Mouse (Mus musculus): ENCODE data around the gene Cbs.

Gene Cbs

DNA sequence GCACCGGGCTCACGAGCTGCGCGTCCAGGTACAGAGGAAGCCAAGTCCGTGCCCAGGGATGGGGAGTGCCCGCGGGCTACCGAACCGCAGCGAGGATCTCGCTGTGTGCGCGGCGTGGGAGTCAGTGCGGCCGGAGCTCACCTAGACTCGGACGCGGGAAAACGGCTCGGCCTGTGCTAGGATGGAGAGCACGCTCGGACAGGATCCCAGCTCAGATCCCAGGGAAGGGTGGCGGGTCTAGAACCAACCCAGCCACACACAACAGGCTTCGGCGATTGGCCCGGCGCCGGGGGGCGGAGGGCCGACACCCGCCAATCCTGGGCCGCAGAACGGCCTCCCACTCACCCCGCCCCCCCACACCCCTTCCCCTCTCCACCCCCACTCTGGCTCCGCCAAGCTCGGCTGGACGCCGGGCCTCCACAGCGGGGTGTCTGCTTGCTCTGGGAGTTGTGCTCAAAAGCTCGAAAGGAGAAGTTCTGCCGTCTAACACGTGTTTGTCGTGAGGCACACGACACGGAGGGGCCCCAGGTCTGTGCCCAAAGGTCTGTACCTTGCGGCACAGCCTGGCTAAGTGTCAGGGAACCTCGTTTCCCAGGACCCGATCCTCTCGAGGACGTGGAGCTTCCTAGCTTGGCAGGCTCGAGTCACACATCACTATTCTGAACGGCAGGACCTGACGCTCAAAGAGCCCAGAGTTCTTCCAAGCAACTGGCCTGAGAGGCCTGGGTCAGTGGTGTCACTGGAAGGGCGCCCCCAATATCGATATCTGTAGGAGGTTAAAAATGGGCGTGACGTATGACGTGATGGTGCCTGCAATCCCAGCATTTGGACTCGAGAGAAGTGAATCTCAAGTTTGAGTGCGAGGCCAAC lies at the start of gene Cbs:
Gene Cbs, minus strand, starts transcription at position 297 of the 870 bp plus-strand sequence.
- DNase-seq (ENCODE audit: low read depth, low spot score): no peak

GRCm38 (mm10) chr17:31686225-31686564 lies 49.2 kb upstream of the Cbs start:
- DNase-seq (ENCODE audit: low read depth, low spot score): no peak

DNA sequence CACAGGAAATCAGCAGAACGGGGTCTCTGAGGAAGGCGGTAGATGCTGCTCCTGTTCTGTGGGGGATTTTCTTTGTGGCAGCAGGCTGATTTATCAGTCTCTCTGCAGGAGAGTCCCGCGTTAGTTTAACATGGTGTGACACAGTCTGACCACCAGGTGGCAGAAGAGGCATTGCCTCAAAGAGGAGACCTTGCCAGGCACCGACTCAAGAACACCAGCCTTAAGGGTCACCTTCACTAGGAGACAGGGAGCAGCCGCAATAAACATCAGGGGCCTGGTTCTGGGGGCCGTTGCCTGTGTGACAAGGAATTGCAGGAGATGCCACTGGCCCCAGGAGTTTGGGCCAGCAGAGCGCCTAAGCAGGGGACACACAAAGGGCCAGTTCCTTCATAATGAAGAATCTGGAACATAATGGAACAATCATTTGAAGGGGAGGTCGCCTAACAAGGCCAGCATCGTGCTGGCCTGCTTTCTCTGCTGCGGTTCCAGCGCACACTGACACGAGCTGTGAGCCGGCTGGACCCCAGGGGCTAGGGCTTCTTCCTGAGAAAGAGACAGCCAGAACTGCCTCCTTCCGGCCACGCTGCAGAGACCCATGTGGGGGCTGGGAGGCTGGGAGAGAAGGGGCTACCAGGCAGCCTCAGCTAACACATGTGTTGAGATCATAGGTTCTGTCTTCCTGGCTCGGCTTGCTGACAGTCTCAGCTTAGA lies 48.6 kb upstream of the Cbs start:
- peak; percentile 66 for DNase-seq (ENCODE audit: low read depth, low spot score)

GRCm38 (mm10) chr17:31680450-31680849 lies 43.4 kb upstream of the Cbs start:
- no peak for DNase-seq (ENCODE audit: low read depth, low spot score)

- no peak for DNase-seq (ENCODE audit: low read depth, low spot score)
Measured at GRCm38 (mm10) chr17:31677507-31677906, 40.5 kb upstream of the Cbs start, which contains the start of gene Cryaa. TSS of gene Cryaa (plus strand) at chr17:31677807.

DNA sequence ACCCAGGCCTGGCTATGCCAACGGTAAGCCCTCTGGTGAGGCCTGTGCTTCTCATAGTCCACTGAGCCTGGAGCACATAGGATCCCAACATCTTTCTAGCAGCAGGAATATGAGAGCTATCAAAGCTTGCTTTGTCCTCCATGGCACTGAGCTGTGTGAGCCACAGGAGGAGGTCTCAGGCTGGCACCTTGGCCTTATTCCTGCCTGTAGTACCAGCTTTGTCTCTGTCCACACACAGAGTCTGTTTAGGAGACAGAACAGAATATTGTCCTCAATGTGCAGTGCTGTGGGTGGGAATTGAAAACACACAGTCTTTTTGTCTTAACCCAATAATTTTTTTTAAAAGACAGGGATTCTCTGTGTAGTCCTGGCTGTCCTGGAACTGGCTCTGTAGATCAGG lies 37.4 kb upstream of the Cbs start:
- DNase-seq (ENCODE audit: low read depth, low spot score): no peak

- no peak for DNase-seq (ENCODE audit: low read depth, low spot score)
Measured at GRCm38 (mm10) chr17:31672279-31672678, 35.2 kb upstream of the Cbs start.

DNA sequence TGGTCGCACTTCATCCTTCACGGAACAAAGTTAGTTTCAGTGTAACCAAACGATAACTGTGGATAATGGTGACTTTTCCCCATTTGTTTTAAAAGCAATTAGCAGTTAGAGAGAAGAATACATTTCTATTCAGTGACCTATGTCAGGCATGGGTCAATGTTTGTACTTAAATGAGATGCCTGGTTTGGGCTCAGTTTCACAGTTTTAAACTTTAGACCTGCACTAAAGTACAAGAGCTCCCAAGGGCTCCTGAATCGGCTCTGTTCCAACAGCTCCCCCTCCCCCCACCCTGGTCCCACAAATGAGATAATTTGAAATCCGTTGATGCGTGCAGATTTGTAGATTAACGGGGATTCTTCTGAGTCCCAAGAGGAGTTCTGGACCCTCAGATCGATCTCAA lies 34.7 kb upstream of the Cbs start:
- DNase-seq (ENCODE audit: low read depth, low spot score): no peak

GRCm38 (mm10) chr17:31670163-31670562 lies 33.1 kb upstream of the Cbs start:
- DNase-seq (ENCODE audit: low read depth, low spot score): no peak

DNA sequence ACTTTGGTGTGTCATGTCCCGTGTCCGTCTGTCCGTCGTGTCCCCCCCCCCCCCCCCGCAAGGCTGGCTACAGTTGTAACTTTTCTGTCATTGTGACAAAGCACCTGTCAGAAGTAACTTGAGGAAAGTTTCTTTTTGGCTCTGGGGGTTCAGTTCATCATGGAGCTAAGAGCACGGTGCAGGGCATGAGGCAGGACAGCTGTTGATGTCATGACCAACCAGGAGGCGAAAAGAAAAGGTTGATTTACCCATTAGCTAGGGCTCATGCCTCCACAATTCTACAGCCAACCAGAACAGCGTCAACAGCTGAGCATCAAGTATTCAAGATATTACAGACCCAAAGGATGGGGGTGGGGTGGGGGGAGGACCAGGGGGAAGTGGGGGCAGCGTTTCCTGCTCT lies 31.3 kb upstream of the Cbs start:
- no peak for DNase-seq (ENCODE audit: low read depth, low spot score)

DNA sequence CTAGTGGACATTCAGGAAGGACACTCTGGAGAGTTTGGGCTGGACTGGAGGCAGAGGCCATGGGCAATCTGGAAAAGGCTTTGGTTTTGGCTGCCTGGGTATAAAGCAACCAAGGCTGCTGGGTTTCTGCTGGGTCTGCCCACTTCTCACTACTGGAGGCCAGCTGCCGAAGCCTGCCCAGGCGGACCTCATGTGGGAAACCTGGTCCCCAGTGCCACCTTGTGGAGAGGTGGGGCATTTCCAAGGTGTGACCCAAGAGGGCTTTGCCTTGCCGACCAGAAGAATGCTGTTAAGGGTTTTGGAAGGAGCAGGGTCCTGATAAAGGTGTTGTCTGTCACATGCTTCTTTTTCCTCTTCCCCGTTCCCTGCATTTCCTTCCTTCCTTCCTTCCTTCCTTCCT lies 27.7 kb upstream of the Cbs start:
- peak; percentile 51 for DNase-seq (ENCODE audit: low read depth, low spot score)

GRCm38 (mm10) chr17:31662855-31663254 lies 25.8 kb upstream of the Cbs start:
- no peak for DNase-seq (ENCODE audit: low read depth, low spot score)

DNA sequence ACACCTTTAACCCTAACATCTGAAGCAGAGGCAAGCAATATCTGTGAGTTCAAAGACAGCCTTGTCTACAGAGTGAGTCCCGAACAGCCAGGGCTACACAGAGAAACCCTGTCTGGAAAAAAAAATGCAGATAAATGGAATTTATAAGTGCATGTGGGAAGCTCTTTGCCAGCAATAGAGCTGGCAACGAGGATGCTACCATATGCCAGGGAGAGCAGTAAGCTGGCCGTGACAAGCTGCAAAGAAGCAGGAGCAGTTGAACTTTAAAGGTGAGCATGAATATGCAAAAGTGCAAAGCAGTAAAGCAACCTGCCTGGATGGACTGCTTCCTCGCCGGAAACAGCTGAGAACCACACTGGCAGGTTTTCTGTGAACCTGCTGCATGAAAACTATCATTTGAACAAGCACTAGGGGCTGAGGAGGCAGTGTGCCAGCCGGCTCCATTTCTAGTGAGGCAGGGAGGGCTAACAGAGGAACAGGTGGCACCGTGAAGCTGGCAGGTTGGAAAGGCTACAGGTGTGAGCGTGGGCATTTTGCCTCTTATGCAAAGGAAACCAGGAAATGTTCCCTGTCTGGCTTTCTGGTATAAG lies 23.7 kb upstream of the Cbs start:
- no peak for DNase-seq (ENCODE audit: low read depth, low spot score)

GRCm38 (mm10) chr17:31658468-31659185 lies 21.6 kb upstream of the Cbs start, which contains the start of gene U2af1:
TSS of gene U2af1 (minus strand) at chr17:31658892.
- peak; percentile 96 for DNase-seq (ENCODE audit: low read depth, low spot score)

DNA sequence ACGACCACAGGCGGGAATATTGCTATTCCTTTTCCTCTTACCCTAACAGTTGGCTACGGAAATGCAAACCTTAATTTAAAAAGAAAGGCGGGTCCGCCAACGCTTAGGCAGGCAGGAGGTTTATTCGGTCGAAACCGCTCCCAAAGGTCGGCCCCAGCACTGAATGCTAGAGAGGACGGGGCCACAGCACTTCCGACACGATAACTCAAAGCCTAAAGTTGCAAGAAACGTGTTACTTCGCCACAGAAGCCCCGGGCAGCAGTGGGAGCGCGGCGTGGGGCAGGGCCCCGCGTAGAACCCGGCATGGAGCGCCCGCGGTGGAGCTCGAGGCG lies 21.1 kb upstream of the Cbs start:
- no peak for DNase-seq (ENCODE audit: low read depth, low spot score)

DNA sequence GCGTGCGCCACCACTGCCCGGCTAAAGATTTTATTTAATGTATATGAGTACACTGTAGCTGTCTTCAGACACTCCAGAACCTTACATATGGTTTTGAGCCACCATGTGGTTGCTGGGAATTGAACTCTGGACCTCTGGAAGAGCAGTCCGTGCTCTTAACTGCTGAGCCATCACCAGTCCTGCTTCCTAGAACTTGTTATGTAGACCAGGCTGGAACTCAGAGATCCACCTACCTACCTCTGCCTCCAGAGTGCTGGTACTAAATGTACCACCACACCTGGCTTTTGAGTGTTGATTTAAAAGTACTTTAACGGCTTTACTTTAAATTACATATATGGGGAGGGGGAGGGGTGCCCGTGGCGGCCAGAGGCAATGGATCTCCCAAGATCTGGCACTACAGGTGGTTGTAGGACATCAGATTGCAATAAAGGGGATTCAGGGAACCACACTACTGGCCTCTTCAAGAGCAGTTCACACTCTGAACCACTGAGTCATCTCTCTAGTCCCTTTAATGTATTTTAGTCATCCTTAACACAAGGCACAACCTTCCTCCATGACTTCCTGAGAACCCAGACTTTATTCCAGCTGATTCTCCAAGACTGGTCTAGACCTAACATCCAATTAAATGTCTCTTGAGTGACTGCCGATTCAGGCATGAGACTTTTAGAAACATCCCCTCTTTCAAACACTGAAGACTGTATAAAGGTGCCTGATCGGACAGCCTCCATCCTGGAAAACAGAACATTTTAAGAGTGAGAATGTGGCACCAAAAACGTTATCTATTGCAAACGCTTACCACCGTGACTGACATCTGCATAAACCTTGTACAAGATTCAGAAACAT lies 20.3 kb upstream of the Cbs start:
- no peak for DNase-seq (ENCODE audit: low read depth, low spot score)

DNA sequence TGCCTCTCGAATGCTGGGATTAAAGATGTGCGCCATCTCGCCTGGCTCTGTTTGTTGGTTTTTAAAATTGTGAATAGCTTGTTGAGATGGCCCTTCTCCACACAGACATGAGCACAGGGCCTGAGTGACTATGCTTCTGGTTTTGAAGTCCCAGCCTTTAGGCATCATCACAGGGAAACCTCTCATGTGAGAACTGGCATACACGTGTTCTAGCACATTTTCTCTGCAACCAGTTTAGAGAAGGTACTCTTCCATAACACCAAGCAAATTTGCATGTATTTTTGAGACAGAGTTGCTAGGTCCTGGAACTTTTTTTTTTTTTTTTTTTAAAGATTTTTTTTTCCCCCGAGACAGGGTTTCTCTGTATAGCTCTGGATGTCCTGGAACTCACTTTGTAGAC lies 19.6 kb upstream of the Cbs start:
- DNase-seq (ENCODE audit: low read depth, low spot score): no peak

- DNase-seq (ENCODE audit: low read depth, low spot score): no peak
Measured at GRCm38 (mm10) chr17:31655366-31655765, 18.3 kb upstream of the Cbs start.

DNA sequence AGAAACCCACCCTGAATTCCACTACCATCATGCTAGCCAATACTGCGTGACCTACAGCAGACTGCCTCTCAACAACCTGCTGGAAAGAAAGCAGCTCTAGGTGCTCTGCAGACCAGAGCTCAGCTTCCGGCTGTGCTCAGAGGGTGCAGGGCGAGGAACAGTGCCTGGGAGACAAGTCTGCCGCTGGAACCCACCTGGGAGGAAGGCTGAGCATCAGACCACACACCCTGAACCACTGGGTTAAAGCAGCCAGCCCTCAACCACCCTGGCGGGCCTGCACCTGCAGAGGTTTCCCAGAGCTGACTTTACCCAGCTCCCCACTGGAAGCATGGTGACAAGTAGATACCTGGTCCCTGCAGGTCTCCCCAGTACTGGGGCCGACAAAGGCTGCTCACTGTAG lies 16.2 kb upstream of the Cbs start:
- no peak for DNase-seq (ENCODE audit: low read depth, low spot score)

DNA sequence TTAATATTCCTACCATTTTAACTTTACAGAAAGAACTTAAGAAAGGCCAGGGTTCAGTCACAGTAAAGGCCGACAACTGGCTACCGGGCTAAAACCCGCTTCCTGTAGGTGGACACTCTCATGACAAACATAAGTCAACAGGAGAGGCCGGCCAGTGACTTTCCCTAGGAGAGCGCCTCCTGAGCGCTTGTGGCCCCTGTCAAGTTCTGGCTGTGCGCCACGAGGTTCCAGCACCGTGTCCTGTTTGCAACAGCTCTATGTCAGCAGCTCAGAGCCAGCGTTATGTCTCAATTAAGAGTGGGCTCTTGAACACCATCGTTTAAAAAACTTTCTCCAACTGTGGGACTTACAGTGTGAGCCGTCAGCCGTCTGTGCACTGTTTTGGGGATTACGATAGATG lies 15.1 kb upstream of the Cbs start:
- no peak for DNase-seq (ENCODE audit: low read depth, low spot score)

Measured in retina, adult 2 months (tissue).